In the genomic region with DNA sequence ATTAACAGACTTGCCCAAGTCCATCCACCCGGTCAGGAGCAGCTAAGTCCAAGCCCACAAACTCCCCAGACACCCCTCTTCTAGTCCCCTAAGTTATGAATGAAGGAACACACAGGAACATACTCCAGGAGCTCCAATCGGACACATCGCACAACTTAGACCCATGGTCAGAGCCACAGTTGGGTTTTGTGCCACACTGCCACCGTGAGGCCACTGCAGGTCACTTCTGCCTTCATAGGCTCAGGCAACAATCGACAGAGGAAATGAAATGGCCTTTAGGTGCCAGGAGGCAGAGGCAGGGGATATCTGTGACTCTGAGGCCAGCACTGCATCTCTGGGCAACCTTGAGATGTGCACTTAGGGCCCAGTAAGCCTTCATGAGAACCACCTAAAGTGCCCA, we compare ENCODE assay signal across 8 mouse cellular contexts. TPM values are rescaled to one million over a fixed set of nuclear protein-coding genes. Genes with fewer than 3 reads are reported as not detected.
DNase-seq lines count a peak whose midpoint lies in the region; ATAC-seq and TF ChIP-seq lines count a peak whose summit lies in the region.

No protein-coding gene starts in this region.

- H3K36me3 ChIP-seq in hindbrain, postnatal 0 days (ENCODE audit: insufficient read depth, low read length): no peaks in the 10 kb centered on the region
- no peaks in the 10 kb centered on the region for H3K36me3 ChIP-seq in limb, embryonic 10.5 days

- ATAC-seq in Patski: peak; percentile 45
- ATAC-seq in hindbrain, postnatal 0 days: peak; percentile 74

- POLR2A ChIA-PET in Patski (lab: Charles Lee): no interaction called here

- WGBS in hindbrain, postnatal 0 days: 8% methylated on average over 5 of the region's 5 CpGs
- 16% methylated on average over 5 of the region's 5 CpGs for WGBS in limb, embryonic 10.5 days

- no peaks in the 10 kb centered on the region for H3K4me1 ChIP-seq in hindbrain, postnatal 0 days (ENCODE audit: insufficient read depth, low read length)
- peaks cover 16% of the 10 kb centered on the region for H3K4me1 ChIP-seq in limb, embryonic 10.5 days

- H3K9me3 ChIP-seq in hindbrain, postnatal 0 days (ENCODE audit: low read length): no peaks in the 10 kb centered on the region
- H3K9me3 ChIP-seq in limb, embryonic 10.5 days (replicated peaks): no peaks in the 10 kb centered on the region

- no peak overlapping the region for H3K4me3 ChIP-seq in hindbrain, postnatal 0 days (ENCODE audit: low read length)
- no peak overlapping the region for H3K4me3 ChIP-seq in limb, embryonic 10.5 days

- CTCF ChIA-PET in Patski (lab: Charles Lee): interaction anchor here (0.6 to 1.4 kb wide), 11 partner anchors 15 to 164 kb away, joined by 3 to 5 read pairs (median 3); no protein-coding TSS in a partner anchor

- DNase-seq in 3134 (ENCODE audit: extremely low read depth, insufficient read length, low spot score) (peak; percentile 20), Patski (ENCODE audit: low read depth, low spot score) (no peak)
- DNase-seq in cerebellum, postnatal 14 days: peak; percentile 87 to 88
- peak; percentile 46 to 71 for DNase-seq in frontal cortex, postnatal 14 days (ENCODE audit: low spot score in 2 of 2)
- peak; percentile 85 for DNase-seq in hindbrain, postnatal 0 days (ENCODE audit: low spot score)
- DNase-seq in limb, embryonic 10.5 days (ENCODE audit: low spot score): peak; percentile 61
- DNase-seq in naive thymus-derived CD4-positive, alpha-beta T cell, adult 2 months (ENCODE audit: low read depth): peak; percentile 63
- DNase-seq in spleen, postnatal 36 days (ENCODE audit: low spot score in 2 of 2): peak; percentile 21 to 42

- no peak overlapping the region; the same call in 1 of the 2 replicates for H3K27ac ChIP-seq in hindbrain, postnatal 0 days
- H3K27ac ChIP-seq in limb, embryonic 10.5 days: no peak overlapping the region

- no peak overlapping the region for H3K4me2 ChIP-seq in hindbrain, postnatal 0 days (ENCODE audit: low read depth, low read length)

- in situ Hi-C loops in Patski (cut with MboI; ENCODE audit: low pct_unique_long_range_greater_than_20kb): no loop called here

- no peak overlapping the region for H3K9ac ChIP-seq in hindbrain, postnatal 0 days (replicated peaks; ENCODE audit: low read length)

- peak; percentile 92 for TF ChIP-seq CTCF in Patski (IDR thresholded peaks at IDR 0.05)
- peak; percentile 94 for TF ChIP-seq CTCF in hindbrain, postnatal 0 days (IDR thresholded peaks at IDR 0.05; ENCODE audit: low read depth)

- H3K27me3 ChIP-seq in Patski: no peaks in the 10 kb centered on the region
- no peaks in the 10 kb centered on the region for H3K27me3 ChIP-seq in hindbrain, postnatal 0 days (ENCODE audit: insufficient read depth, low read length)
- 0 out of 2 replicates have a peak, but pooled peaks cover 10% of the 10 kb centered on the region for H3K27me3 ChIP-seq in limb, embryonic 10.5 days (ENCODE audit: low read depth, poor library complexity, severe bottlenecking)

RNA-seq across cellular contexts. Expression of a gene that starts 11.3 kb away (rescaled TPM):
- polyA plus RNA-seq in Patski (2021): 0.22 TPM
- 2.1 and 2.5 TPM in 2 replicates for total RNA-seq in hindbrain, postnatal 0 days (2014; rRNA removed)
- polyA plus RNA-seq in hindbrain, postnatal 0 days (2015; fragmentation: Nextera tagmentation; extraction: Ambion mirVana): 0.82 and 1.1 TPM in 2 replicates
- 0.20 and 1.1 TPM in 2 replicates for polyA plus RNA-seq in limb, embryonic 10.5 days (2016; fragmentation: Nextera tagmentation; extraction: Ambion mirVana)

RNA-seq across cellular contexts. Expression of a gene that starts 31.2 kb away (rescaled TPM):
- polyA plus RNA-seq in Patski (2021): 240 TPM
- total RNA-seq in hindbrain, postnatal 0 days (2014; rRNA removed): 87.7 and 99.6 TPM in 2 replicates
- 140 and 144 TPM in 2 replicates for polyA plus RNA-seq in hindbrain, postnatal 0 days (2015; fragmentation: Nextera tagmentation; extraction: Ambion mirVana)
- polyA plus RNA-seq in limb, embryonic 10.5 days (2016; fragmentation: Nextera tagmentation; extraction: Ambion mirVana): 25.4 and 33.7 TPM in 2 replicates

RNA-seq across cellular contexts. Expression of a gene that starts 38.3 kb away (rescaled TPM):
- polyA plus RNA-seq in Patski (2021): 0.24 TPM
- total RNA-seq in hindbrain, postnatal 0 days (2014; rRNA removed): 1.9 and 2.4 TPM in 2 replicates
- 1.0 and 1.5 TPM in 2 replicates for polyA plus RNA-seq in hindbrain, postnatal 0 days (2015; fragmentation: Nextera tagmentation; extraction: Ambion mirVana)
- polyA plus RNA-seq in limb, embryonic 10.5 days (2016; fragmentation: Nextera tagmentation; extraction: Ambion mirVana): 0.89 and 1.1 TPM in 2 replicates

RNA-seq across cellular contexts. Expression of a gene that starts 38.6 kb away (rescaled TPM):
- polyA plus RNA-seq in Patski (2021): 37.2 TPM
- 24.8 and 25.8 TPM in 2 replicates for total RNA-seq in hindbrain, postnatal 0 days (2014; rRNA removed)
- 15.8 and 16.7 TPM in 2 replicates for polyA plus RNA-seq in hindbrain, postnatal 0 days (2015; fragmentation: Nextera tagmentation; extraction: Ambion mirVana)
- polyA plus RNA-seq in limb, embryonic 10.5 days (2016; fragmentation: Nextera tagmentation; extraction: Ambion mirVana): 30.9 and 31.6 TPM in 2 replicates
